Mouse (Mus musculus): ENCODE measurements around the gene Ddx24. TPM values are rescaled to one million over a fixed set of nuclear protein-coding genes. Genes with fewer than 3 reads are reported as not detected.
"Not testable (repeated sequence)": the region's sequence is repeated elsewhere in the genome, so short reads cannot be mapped to it uniquely, and the experiment has no call there.

Gene Ddx24
- total RNA-seq (2021), result 10 to 100 TPM; 45.5 to 48.7 TPM
- long read RNA-seq, experiment 1, transcript Ddx24-201 (9 exons, 2,850 nt), result major isoform, 82 of 100 reads
- long read RNA-seq, experiment 1, partial matches to known transcripts, result 8 of 100 reads
- long read RNA-seq, experiment 1, other reads (novel, unspliced or antisense), result 9 of 100 reads
- long read RNA-seq, experiment 2, transcript Ddx24-201 (9 exons, 2,850 nt), result major isoform, 79 of 94 reads
- long read RNA-seq, experiment 2, partial matches to known transcripts, result 6 of 94 reads
- long read RNA-seq, experiment 2, other reads (novel, unspliced or antisense), result 9 of 94 reads

DNA sequence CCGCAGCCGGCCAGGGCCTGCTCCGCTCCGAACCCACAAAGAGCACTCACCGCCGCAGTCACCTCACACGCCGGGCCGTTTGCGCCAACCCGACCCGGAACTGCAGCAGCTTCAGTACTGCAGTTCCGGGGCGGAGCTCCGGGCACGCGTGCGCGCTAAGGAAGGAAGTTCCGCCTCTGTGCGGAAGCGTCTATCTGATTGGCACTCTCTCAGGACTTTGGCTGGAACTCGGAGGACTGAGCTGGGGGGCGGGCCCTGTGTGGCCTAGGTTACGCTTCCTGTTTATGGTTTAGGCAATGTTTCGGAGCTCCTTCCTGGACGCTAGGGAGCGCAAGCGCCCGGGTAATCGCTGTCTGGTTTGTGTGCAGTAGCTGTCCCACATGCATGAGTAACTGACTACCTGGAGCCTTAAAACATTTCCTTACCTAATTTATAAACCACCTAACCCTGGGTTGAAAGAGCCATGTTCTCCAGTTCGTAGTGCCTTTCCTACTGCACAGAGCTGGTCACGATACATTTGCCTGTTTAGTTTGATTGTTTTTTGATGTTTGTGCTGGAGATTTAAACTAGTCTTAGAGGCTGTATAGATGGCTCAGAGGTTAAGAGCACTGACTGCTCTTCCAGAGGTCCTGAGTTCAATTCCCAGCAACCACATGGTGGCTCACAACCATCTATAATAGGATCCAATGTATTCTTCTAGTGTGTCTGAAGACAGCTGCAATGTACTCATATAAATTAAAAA is at the start of gene Ddx24:
TSS of gene Ddx24 (minus strand) at position 102 of the 742 bp plus-strand sequence.
- peak; percentile 93 for DNase-seq

DNA sequence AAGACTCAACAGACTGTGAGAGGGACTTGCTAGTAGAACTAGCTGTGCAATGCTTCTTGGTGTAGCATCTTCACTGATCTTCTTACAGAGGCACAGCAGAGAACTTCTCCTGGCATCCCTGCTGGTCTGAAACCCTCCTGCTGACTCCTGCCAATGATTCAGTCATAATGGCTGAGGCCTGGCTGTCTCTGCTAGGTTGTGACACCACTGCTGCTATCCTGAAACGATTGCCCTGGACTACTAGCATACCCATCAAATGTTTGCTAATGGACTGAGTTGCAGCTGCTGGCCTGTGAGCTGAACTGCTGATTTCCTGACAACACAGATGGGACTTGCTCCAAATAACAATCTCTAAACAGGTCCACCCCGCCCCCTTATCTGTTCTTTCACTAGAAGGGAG is 48.9 kb upstream of the Ddx24 start:
- DNase-seq, result no peak

DNA sequence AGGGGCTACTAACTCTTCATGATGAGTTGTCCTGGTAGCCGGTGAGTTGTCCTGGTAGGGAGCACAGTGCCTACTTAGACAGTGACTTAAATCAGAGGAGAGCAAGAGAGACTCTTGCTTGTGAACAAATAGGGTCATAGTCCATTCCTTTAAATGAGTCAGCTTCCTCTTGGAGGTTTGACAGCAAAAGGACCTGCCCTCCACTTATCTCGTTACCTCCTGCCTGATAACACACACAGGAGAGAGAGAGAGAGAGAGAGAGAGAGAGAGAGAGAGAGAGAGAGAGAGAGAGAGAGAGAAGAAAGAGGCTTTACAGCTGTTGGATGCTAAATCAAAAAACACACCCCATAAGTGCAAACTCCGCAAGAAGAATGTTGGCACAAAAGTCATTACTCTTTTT is 31.5 kb upstream of the Ddx24 start, which contains the start of gene Ifi27l2b:
TSS of gene Ifi27l2b (minus strand) at position 84 of the 400 bp plus-strand sequence.
- no peak for DNase-seq

DNA sequence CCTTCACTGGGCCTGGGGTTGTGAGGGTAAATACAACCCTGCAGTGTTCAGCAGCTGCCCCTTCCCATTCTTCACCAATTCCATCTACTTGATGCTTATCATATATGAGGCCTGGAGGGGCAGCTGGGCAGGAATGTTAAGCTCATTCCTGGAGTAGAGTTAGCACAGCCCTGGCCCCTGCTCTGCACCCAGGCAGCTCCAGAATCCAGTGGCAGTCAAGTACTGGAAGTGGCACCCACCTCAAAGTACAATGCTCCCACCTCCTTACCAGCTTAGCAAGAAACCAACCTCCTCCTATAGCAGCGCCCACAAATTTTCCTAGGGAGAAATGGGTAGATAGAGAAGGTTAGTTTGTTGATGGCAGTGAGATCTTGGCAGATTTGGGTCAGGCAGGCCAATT is 31.1 kb upstream of the Ddx24 start:
- not testable (repeated sequence) for DNase-seq

DNA sequence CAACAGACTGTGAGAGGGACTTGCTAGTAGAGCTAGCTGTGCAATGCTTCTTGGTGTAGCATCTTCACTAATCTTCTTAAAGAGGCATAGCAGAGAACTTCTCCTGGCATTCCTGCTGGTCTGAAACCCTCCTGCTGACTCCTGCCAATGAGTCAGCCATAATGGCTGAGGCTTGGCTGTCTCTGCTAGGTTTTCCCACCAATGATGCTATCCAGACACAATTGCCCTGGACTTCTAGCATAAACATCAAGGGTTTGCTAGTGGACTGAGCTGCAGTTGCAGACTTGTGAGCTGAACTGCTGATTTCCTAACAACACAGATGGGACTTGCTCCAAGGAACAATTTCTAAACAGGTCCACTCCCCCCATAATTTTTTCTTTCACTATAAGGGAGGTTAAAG is 27.7 kb upstream of the Ddx24 start:
- DNase-seq, result no peak

DNA sequence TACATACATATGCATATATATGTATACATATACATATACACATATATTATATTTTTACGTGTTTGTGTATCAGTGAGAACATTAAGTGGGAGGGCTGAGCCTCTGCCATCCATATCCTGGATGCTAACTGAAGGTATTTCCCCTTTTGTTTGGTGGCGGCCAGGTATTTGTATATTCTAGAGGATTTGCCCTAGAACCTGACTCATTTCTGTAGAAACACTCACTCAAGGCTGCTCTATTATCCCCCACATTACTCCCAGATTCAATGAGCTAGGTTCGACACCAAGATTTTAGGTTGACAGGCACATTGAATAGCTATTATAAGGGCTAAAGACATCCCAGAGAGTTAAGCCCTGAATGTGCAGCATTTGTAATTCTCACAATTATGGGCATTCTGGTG is 19.4 kb upstream of the Ddx24 start:
- DNase-seq, result no peak

DNA sequence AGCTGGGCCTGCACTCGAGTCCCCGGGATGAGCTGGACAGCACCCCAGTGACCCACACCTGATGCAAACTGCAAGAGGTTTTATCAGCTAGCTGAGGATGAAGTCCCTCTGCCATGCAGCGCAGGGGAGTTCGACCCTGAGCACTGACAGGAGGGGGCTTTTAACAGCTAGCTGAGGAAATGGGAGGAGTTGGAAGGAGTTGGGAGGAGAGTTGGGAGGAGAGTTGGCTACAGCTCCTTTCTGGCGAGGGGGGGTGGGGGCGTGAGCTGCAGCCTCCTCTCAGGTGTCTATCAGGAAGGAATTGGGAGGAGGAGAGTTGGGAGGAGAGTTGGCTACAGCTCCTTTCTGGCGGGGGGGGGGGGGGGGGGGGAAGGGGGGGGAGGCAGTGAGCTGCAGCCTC is 18.6 kb upstream of the Ddx24 start:
- not testable (repeated sequence) for DNase-seq

DNA sequence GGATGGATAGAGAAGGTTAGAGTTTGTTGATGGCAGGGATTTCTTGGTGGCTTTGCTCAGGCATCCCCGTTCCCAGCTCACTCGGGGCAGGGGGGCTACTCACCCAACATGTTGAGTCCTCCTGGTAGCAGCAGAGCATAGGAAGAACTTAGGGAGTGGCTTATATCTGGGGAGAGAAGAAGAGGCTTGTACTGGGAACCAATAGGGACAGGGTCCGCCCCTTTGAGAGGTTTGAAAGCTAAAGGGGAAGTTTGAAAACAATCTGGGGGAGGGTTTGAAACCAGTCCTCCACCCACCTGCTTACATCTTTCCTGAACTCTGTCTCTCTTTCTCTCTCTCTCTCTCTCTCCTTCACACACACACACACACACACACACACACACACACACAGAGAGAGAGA is 17.9 kb upstream of the Ddx24 start, which contains the start of gene Ifi27l2a:
TSS of gene Ifi27l2a (minus strand) at position 157 of the 400 bp plus-strand sequence.
- no peak for DNase-seq

DNA sequence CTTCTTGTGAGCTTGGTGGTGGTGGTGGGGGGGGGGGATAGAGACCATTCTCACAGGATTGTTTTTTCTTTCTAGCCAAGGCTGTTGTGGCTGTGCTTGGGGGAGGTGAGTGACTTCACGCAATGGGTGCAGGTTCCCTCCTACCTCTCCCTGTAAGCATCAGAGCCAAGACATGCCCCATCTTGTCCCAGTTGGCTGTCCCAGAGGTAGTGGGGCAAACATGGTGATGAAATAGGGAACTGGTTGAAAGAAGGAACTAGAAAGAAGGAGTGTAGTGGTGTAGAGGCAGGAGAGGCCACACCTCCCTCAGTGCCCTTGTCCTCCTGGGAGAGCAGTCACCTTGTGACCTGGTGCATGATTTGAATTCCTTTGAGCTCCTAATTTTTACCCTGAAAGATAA is 12.0 kb upstream of the Ddx24 start:
- DNase-seq, result no peak

DNA sequence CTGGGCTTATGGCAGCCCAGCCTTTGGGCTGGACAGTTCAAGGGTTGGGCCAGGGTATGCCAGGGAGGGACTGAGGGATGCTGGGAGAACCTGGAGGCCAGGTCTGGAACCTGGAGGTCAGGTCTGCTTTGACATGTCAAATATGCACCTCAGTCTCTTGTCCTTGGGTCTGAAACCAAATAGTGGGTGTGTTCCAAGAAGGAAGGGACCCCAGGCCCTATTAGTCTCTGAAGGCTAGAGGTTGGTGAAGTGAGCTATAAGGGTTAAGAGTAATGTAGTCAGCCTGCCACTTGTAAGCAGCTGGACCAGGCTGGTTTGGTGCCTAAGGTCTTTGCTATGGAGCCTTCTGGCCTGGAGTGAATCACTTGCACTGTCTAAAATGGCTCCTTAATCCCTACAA is 9.2 kb upstream of the Ddx24 start:
- no peak for DNase-seq

DNA sequence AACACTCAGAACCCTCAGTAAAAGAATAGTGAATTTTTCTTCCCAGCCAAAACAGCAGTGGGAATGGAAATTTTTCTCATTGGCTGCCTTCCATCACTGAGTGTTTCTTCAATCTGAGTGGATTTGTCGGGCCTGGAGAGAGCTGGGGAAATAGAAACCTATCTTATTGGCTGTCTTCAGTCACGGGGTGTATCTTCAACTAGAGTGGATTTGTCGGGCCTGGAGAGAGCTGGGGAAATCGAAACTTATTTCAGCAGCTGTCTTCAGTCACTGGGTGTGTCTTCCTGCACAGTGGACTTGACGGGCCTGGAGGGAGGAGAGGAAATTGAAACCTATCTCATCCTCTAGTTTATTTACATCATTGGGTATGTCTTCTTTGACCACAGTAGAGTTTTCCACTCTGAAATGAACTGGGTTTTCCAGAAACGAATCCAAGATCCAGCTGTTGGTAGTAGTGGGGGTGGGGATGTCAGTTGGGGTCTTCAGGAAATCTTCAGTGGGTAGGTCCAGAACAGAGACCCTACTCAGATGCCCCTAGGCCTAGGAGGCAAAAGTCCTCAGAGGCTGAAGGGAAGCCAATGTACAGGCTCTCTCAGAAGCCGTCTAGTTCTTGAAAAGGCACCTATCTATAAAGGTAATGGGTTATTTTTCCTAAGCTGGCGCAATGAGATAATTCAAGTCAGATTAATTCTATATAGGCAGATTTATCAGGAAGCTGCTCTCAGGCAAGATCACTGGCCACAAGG is 8.5 kb upstream of the Ddx24 start, which contains the start of gene Ifi27:
TSS of gene Ifi27 (plus strand) at position 226 of the 746 bp plus-strand sequence.
- peak; percentile 33 for DNase-seq

DNA sequence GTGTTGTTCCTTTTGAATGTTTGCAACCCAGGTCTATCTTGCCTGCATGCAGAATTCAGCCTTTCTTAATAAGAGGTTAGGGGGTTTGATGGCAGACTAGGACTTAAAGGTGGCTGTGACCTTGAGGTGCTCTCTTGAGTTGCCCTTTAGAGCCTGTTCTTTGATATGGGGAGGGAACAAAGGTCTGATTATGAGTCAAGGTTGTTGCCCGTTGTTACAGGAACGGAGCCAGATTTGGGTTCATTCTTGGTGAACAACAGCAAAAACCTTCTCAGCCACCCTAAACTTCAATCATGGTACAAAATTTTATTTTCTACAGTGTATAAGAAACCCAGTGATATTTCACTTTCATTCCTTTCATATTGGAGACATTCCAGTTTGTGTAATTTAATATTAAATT is 7.8 kb upstream of the Ddx24 start:
- no peak for DNase-seq

DNA sequence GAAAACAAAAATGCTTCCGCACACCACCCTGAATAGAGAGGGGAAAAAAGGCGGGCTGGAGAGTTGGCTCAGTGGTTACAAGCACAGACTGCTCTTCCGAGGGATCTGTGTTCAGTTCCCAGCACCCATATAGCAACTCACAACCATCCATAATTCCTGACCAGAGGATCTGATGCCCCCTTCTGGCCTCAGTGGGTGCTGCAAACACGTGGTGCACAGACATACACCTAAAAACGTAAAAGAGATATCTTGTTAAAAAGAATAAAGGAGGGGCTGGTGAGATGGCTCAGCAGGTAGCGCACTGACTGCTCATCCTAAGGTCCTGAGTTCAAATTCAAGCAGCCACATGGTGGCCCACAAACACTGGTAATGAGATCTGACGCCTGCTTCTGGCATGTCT is 1.1 kb upstream of the Ddx24 start:
- DNase-seq, result no peak

DNA sequence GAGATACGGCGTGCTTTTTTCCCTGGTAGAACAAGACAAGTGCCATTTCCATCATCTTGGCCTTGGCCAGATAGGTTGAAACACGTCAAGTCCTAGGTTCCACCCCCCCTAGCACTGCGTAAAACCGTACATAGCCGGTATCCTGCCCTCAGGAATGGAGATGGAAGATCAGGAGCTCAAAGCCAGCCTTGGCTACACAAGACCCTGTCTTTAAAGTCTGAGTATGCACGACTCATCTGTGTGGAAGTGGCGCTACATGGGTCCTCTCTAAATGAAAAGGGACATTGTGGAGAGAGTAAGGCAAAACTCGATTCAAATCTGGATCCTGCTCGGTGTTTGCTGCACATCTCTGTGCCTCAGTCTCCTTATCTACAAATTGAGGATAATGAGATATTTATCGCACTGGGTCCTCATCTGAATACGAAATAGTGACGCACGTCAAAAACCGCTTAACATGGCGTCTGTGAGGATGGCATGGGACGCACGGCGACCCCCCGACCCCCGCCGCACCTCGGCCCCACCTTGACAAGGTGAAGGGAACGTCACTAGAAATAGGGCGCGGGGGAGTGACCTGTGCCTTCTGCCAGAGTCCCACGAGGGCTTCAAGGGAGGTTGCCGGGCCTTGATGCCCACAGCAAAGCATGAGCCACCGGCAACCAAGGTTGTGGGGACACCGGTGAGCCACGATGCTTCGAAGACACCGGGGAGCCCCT is 458 bp downstream of the Ddx24 start:
- no peak for DNase-seq

DNA sequence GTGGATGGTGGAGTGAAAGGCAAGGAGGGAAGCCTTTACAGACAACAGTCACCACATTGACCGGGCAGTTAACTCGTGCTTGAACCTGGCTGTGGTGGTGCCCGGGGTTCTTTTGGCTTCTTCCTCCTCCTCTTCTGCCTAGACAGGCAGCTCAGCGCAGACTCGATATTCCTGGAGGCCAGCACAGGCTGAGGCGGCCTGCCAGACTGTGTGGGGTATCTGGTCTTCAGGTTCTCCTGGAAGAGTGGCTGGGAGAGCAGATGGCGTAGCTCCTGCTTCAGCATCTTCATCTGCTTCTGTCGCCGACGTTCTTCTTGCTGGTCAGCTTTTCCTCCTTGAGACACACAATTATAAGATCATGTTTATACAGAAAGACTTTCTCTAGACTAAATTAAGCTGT is 17.5 kb downstream of the Ddx24 start:
- no peak for DNase-seq

DNA sequence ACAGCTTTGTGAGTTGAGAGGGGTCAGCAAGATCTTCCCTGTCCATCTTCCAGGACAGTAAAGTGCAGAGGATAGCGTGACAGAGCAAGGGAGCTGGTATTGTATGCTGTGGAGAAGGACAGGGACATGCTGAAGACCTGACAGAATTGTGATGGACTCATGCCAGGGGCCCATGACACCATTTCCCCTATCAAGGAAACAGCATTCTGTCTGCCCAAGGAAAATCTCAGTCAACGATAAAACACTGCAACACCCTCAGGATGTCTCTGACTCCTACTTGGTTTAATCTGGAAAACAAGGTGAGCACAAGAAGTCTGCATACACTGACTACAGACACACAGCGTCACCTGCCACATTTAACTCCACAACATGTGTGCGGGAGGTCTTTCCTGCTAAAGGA is 17.9 kb downstream of the Ddx24 start, which contains the start of gene 9330161L09Rik:
TSS of gene 9330161L09Rik (minus strand) at position 101 of the 400 bp plus-strand sequence.
- DNase-seq, result no peak

DNA sequence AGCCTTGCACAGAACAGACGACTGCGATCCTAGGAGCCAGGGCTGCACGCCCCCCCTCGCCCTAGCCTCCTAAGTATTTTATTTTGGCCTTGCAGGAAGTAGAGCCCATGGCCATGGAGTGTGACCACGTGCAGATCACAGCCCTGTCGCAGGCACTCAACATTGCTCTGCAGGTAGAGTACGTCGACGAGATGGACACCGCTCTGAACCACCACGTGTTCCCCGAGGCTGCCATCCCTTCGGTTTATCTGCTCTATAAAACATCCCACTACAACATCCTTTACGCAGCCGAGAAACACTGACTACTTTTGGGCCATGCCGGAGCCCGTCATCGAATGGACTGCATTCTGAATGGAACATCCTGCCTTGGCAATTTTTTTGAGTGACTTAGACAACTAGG is 21.5 kb downstream of the Ddx24 start:
- no peak for DNase-seq

DNA sequence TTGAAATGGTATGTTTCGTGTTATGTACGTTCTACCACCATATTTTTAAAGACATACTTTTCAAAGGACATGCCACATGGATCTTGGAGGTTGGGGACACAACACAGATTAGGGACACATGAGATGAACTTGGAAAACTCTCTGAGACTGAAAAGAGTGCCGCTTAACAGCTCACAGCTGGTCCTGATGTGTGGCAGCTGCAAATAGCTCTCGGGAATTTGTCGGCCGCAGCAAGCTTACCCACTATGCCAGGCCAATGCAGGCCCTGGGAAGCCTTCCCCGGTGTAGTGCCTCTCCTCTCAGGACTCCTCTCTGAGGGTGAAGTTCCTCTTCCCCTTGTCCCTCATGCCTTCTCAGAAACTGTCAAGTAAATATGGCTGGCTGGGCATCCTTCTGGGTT is 28.9 kb downstream of the Ddx24 start:
- no peak for DNase-seq

DNA sequence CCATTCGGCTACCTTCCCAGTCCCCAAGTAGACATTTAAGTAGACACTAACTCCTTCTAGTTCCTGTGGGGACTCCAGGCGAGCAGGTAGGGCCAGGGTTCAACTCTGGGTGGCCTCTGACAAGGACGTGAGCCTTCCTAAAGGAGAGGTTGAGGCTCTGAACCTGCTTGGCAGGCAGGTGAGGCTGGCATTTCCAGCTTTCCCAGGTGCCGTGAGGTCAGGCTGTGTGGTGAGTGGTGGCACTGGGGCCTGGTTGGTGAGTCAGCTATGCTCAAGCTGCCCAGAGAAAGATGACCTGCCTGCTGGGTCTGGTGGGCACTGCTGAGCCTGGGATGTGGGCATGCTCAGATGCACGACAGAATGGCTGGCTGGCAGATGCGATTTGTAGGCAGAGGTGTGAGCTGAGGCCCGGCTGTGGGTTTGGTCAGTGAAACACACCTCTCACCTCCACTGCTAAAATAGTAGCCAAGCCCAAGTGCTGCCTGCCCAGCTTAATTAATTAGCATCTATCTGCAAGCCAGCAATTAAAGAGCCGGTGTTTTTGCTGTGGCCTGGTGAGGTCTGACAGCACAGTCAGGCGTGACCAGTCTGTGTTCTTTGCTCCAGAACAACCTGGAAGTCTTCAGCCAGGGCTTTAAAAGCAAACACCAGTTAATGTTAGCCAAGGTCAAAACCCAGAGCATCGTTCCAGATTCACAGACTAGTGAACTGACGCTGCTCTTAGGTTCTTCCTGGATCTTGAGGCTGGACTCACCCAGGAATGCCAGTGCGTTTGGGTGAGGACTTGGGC is 29.9 kb downstream of the Ddx24 start:
- no peak for DNase-seq

DNA sequence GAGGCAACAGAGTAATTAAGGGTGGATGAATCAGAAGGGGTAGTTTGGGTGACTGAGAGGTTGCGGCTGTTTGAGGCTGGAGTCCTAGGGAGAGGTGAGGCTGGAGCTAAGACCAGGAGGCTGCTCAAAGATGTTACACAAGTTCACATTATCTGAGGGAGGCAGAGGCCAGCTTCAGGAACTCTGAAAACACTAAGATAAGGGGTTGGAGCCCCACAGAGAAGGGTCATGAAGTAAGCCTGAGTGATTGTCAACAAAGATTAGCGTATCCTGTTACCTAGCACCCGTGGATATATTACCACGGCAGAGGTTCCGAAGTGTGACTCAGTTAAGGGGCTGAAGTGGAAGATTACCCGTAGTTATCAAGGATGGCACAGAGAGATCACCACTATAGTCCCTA is 32.1 kb downstream of the Ddx24 start:
- no peak for DNase-seq

DNA sequence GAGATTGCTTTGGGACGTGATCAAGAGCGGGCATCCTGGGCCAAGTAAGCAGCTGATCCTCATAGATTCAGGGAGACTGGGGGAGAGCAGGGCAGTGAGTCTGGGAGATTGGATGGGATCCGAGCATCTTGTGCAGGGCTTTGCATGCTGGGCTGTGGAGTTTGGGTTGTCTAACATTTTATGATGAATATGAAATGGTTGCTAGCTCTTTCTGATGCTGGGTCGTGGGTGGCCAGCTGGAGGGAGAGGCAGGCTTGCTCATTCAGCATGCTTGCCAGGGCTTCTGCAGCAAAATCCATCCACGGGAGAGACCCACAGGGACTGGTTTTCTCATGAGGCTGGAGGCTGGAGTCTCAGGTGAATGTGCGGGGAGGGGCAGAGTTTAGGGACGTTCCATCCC is 34.5 kb downstream of the Ddx24 start:
- DNase-seq, result no peak
